Mouse (Mus musculus) left cerebral cortex, postnatal 4 days (tissue): ENCODE measurements around the gene Mical2. TPM values are rescaled to one million over a fixed set of nuclear protein-coding genes. Genes with fewer than 3 reads are reported as not detected.
A peak's percentile ranks its signal among the peaks of the same experiment; 100 is the strongest.

ENCODE experiments used
- DNase-seq: peaks from one replicate; pipeline ENCODE4 v3.0.0-alpha.2; 2022
- intact Hi-C: fragments of 180-260 bp; cut with DNase I; formaldehyde crosslinking; loops from one replicate; pipeline ENCODE4 v1.15.1; 2025
- total RNA-seq, 2 experiments: library from RNA; stranded (reverse); gene quantifications; 2 replicates each; pipeline ENCODE4 v1.2.3; 2021

Mical2 gene
- 100 to 1,000 TPM; 109 to 114 TPM for total RNA-seq

GRCm38 (mm10) chr7:112225615-112226262 lies at the start of gene Mical2:
Mical2 (plus strand) TSS chr7:112225856.
- intact Hi-C loops, result no loop called here
- DNase-seq, result peak; percentile 89

- no peak for DNase-seq
- intact Hi-C loops, result no loop called here
Measured at GRCm38 (mm10) chr7:112176627-112177026, 49.0 kb upstream of the Mical2 start.

- DNase-seq, result peak; percentile 91
- intact Hi-C loops, result loop anchor here (5.0 to 10.0 kb wide), 3 partner anchors 93 to 187 kb away; no protein-coding TSS in a partner anchor
Measured at GRCm38 (mm10) chr7:112180235-112180705, 45.4 kb upstream of the Mical2 start.

DNA sequence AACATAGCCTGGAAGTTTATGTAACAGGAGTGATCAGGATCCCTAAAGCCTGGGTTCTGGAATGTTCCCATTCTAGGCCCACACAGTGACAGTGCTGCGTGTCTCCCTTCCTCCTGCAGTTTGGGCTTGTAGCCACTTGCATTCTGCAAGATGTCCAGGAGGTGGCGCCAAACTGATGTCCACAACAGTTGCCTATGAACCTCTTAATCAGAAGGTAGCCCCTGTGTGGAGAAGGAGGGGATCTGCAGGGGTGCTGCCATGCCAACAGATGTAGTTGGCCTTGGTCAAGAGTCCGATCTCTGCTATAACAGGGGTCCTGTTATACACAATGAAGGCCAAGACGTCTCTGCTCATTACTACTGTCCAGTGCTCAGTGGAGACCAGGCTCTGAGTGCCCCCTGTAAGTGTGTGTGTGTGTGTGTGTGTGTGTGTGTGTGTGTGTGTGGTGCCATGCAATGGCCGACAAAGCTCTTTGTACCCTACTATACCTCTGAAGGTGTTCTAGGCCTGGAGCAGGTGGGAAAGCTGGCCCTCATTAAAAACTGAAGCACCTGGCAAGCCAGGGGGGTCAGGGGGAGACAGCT lies 42.3 kb upstream of the Mical2 start:
- DNase-seq, result peak; percentile 90
- intact Hi-C loops, result loop anchor here (5.0 to 10.0 kb wide), 3 partner anchors 96 to 184 kb away; no protein-coding TSS in a partner anchor

DNA sequence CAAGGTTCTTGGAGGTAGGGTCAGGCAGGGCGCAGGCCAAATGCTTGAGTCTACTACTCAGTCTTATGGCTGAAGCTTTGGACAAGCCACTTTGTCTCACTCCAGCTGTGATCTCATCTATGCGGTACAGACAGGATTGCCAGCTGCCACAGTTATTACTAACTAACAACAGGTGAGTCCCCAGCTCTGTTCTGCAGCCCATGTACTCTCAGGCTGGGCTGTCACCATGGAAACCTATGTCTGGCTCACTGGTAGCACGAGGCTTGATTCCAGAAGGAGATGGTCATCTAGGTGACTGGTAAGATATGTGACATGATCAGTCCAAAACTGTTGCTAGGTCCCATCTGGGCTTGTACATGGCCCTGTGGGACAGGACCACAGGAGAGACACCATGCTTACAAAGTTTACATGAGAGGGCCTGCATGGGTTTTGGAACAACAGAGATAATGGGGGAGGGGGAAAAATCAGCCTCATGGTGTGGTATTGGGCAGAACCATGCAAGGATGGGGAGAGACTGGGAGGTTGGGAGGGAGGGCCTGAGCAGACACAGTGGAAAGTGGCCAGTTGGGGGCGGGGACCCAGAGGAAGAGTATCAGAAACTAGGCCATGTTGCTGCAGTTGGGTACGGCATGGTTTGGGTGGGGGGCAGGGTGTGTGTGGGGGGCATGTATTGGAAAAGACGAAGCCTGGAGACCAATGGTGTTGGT lies 41.0 kb upstream of the Mical2 start:
- intact Hi-C loops, result loop anchor here (5.0 to 10.0 kb wide), 3 partner anchors 97 to 183 kb away; no protein-coding TSS in a partner anchor
- DNase-seq, result no peak

GRCm38 (mm10) chr7:112185226-112185745 lies 40.4 kb upstream of the Mical2 start:
- intact Hi-C loops, result loop anchor here (10.0 kb wide), 1 partner anchor 150 kb away; no protein-coding TSS in a partner anchor
- no peak for DNase-seq

- intact Hi-C loops, result loop anchor here (10.0 kb wide), 1 partner anchor 148 kb away; no protein-coding TSS in a partner anchor
- no peak for DNase-seq
Measured at GRCm38 (mm10) chr7:112186871-112187270, 38.8 kb upstream of the Mical2 start.

DNA sequence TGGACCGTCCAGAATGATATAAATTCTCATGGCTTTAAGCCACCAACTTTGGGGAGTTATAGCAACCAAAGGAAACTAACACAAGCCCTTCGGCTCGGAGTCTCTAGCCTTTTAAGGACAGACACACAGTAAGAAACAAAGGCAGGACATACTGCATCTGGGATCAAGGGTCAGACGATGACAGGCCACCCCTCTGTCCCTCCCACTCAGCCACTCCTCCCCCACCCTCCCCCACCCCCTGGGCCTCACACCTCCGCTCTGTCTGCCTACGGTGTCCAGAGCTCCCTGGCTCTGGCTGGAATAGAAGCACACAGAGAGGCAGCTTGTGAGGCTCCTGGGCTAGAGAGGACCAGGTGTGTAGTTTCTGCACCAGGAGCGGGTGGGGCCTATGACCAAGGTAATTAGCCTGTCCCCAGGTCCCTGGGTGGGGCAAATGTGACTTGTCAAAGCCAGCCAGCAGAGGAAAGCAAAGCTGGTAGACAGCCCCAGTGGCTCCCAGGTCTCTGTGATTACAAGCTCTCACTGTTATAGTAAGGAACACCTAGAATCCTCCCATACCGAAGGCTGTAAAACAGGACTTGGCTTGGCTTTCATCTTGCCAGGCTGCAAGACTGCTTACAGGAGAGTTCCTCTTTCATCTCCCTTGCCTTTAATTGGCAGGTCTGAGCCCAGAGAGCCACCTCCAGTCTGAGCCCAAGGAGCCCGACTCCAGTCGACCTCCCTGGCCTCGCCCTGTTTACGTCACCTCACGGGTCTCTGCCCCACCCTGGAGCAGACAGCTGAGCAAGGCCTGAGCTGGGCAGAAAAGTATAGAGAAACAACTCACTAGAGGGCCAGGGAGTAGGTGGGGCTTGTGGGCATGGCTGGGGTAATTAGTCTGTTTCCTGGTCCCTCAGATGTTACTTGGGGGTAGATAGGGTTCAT lies 37.9 kb upstream of the Mical2 start:
- no peak for DNase-seq
- intact Hi-C loops, result loop anchor here (10.0 kb wide), 1 partner anchor 147 kb away; no protein-coding TSS in a partner anchor

- intact Hi-C loops, result no loop called here
- no peak for DNase-seq
Measured at GRCm38 (mm10) chr7:112192237-112192636, 33.4 kb upstream of the Mical2 start.

GRCm38 (mm10) chr7:112192778-112193177 lies 32.9 kb upstream of the Mical2 start:
- intact Hi-C loops, result no loop called here
- no peak for DNase-seq

DNA sequence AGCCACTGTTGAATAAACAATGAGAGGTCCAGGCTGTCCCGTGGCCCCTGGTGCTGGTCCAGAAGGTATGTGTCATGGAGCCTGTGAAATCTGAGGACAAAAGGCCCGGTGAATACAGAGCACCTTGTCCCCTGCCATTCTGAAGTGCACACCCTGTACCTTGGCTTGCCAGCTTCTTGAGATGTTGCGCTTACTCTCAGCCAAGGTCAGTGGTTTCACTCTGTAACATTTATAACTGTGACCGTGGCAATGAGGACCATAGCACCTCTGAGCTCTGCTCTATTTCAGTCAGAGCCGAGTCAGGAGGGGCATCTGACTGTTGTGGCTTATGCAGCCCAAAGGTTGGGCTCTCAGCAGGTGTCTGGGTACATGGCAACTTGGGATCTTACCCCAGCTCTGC lies 31.4 kb upstream of the Mical2 start:
- intact Hi-C loops, result no loop called here
- no peak for DNase-seq

GRCm38 (mm10) chr7:112197461-112197860 lies 28.2 kb upstream of the Mical2 start:
- no peak for DNase-seq
- intact Hi-C loops, result no loop called here

- no peak for DNase-seq
- intact Hi-C loops, result no loop called here
Measured at GRCm38 (mm10) chr7:112199343-112199742, 26.3 kb upstream of the Mical2 start.

GRCm38 (mm10) chr7:112200761-112201160 lies 24.9 kb upstream of the Mical2 start:
- no peak for DNase-seq
- intact Hi-C loops, result no loop called here

GRCm38 (mm10) chr7:112202194-112202593 lies 23.5 kb upstream of the Mical2 start:
- intact Hi-C loops, result no loop called here
- DNase-seq, result no peak

DNA sequence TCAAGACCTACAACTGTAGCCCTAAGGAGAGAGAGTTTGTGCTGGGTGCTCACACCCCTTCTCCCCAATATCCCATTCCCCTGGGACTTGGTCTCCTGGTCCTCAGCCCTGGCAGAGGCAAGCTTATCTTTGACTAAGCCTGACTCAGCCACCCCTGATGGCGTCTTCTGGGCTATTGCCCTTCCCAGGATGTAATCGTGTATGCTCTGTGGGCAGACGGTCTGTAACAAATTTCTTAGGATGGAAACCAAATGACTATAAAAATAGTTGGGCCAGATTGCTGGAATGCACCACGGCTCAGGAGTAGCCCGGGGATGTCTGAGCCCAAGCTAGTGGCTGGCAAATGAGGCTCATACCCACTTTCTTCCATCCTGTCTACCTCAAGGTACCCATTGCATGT lies 22.8 kb upstream of the Mical2 start:
- no peak for DNase-seq
- intact Hi-C loops, result no loop called here

DNA sequence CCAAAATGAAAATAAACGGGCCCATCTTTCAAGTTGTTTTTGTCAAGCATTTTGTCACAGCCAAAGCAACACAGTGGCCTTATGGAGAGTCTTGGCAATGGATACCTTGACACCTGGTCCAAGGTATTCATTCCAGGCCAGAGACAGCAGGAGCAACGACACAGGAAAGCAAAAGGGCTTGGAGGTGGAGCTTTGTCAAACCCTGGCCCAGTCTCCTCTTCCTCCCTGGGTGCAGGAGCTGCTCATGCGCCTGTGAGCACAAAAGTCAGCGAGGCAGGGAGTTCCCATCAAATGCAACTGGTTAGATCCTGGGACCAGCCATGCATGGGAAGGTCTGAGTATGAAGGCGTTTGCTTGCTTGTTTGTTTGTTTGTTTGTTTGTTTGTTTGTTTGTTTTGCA lies 21.7 kb upstream of the Mical2 start:
- intact Hi-C loops, result no loop called here
- no peak for DNase-seq

DNA sequence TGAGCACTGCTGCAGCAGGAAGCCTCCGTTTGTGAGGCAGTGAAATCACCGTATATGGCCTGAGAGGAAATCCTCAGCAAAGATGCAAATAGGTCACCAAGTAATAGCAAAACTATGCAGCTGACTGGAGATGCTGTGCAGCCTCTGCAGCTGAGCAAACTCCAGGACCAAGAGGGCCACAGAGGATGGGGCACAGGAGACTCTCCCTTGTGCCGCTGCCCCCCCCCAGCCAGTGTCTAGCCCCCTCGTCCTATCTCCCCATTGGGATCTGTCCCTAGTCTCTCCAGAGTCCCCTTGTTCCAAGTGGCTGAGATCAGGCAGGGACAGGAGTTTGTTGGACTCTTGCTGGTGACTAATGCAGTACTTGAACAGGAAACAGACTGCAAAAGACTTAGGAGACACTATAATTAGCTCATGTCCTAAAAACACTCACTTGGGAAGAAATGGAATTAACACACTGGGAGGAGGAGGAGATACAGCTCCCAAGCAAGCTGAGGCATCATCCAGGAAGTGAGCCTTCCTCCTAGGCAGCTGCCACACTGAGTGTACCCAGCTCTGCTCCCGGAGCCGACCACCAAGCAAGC lies 21.2 kb upstream of the Mical2 start:
- DNase-seq, result no peak
- intact Hi-C loops, result no loop called here

DNA sequence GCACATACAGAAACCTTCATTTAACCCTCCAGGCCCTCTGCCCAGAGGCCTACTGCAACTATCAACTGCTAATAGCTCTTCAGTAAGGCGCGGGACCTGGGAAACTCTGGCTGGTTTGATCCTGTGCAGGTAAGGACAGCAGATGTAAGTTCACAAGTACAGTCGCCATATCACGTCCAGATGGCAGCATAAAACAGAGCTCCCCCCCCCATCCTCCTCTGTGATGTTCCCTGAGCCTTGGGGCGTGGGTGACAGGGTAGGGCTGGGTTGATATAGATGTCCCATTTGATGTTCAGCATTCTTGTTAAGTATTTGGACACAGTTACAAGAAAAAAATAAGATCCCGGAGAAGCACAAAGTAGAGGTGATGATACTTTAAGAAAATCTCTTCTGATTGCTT lies 20.1 kb upstream of the Mical2 start:
- intact Hi-C loops, result no loop called here
- DNase-seq, result no peak

DNA sequence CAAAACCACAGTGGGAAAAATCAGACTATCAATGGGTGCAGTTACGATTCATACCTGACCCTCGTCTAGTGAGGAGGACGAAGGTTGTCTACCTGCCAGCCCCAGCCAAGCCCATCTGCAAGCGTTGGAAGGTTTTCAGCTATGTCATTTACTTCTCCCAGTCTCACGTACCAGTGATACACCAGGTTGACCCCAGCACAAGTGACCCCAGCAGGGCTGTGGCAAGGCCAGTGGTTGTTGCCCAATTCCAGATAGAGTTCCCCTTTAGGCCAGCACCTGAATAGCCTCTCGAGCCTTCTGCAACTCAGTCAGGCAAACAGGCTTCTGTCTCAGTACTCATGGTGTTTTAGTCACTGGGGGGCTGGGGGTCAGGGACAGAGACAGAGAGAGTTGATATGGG lies 17.9 kb upstream of the Mical2 start:
- intact Hi-C loops, result no loop called here

More for the DNA sequence above, 17.9 kb upstream of the Mical2 start:
- no peak for DNase-seq
